ENCODE assay signal across 10 mouse cellular contexts in the genomic region with DNA sequence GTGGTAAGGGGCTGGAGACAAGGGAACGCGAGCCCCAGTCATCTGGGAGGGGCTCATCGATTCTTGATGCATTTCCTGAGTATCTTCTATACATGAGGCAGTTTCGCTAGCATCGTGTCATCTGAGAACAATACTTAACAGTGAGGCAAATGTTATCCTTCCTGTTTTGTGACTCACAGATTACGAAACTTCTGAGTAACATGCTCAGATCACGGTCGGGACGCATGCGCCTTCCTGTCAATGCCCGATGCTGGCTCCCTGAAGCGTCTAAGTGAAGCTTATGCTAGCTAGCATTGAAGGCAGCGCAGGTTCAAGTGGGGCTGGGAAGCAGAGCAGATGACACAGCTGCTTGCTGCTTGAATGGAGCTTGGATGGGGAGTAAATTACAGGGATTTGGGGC. TPM values are rescaled to one million over a fixed set of nuclear protein-coding genes. Genes with fewer than 3 reads are reported as not detected.
DNase-seq lines count a peak whose midpoint lies in the region; ATAC-seq and TF ChIP-seq lines count a peak whose summit lies in the region.
"Had no signal": no experiment of that assay in that cellular context is flagged by ENCODE, and none has a peak within 500 bp of the region (broad histone marks: within the 10 kb centered on the region; RNA-seq: fewer than 3 reads in every experiment).

No protein-coding gene starts in this region.

- H3K9ac ChIP-seq in liver, postnatal 0 days (replicated peaks): no peak overlapping the region
- no peak overlapping the region for H3K9ac ChIP-seq in midbrain, embryonic 15.5 days
- H3K9ac ChIP-seq: embryonic facial prominence, embryonic 12.5 days had no signal

- TF ChIP-seq CTCF in liver, postnatal 0 days (IDR thresholded peaks at IDR 0.05; ENCODE audit: low read depth): no peak

- H3K27ac ChIP-seq in liver, postnatal 0 days (ENCODE audit: low read depth): no peak overlapping the region
- H3K27ac ChIP-seq in midbrain, embryonic 15.5 days: no peak overlapping the region
- H3K27ac ChIP-seq: embryonic facial prominence, embryonic 12.5 days had no signal

- H3K27me3 ChIP-seq in liver, postnatal 0 days (ENCODE audit: insufficient read depth, low read length): no peaks in the 10 kb centered on the region
- no peaks in the 10 kb centered on the region for H3K27me3 ChIP-seq in splenic B cell, adult 2 months (ENCODE audit: control insufficient read depth, insufficient read depth, low read length, poor library complexity, severe bottlenecking)
- H3K27me3 ChIP-seq in midbrain, embryonic 15.5 days (replicated peaks): no peaks in the 10 kb centered on the region
- H3K27me3 ChIP-seq: embryonic facial prominence, embryonic 12.5 days had no signal

- H3K9me3 ChIP-seq in liver, postnatal 0 days (ENCODE audit: low read length): no peaks in the 10 kb centered on the region
- no peaks in the 10 kb centered on the region for H3K9me3 ChIP-seq in midbrain, embryonic 15.5 days
- H3K9me3 ChIP-seq: embryonic facial prominence, embryonic 12.5 days had no signal

- no peak for TF ChIP-seq EP300 in liver, postnatal 0 days (IDR thresholded peaks at IDR 0.05; ENCODE audit: low read depth)

- ATAC-seq in liver, postnatal 0 days: peak; percentile 74
- no peak for ATAC-seq in midbrain, embryonic 15.5 days (replicated peaks)
- ATAC-seq in cerebellum, adult (ENCODE audit: insufficient number of reproducible peaks, low FRiP score, low TSS enrichment): no peak

- peak; percentile 74 for DNase-seq in 3134 (ENCODE audit: extremely low read depth, insufficient read length, low spot score)
- DNase-seq in CD4-positive, CD25-positive, alpha-beta regulatory T cell, adult 2 months (ENCODE audit: low read depth, low spot score): peak; percentile 89
- DNase-seq in fat pad, adult 2 months (ENCODE audit: extremely low read depth, low read depth, low spot score): peak; percentile 25
- DNase-seq in liver, postnatal 0 days: peak; percentile 71
- peak; percentile 83 for DNase-seq in splenic B cell, adult 2 months (ENCODE audit: low read depth, low spot score)
- no peak for DNase-seq in cerebellum, adult 8-10 months

- H3K4me1 ChIP-seq in liver, postnatal 0 days (ENCODE audit: insufficient read depth): peaks cover 12% of the 10 kb centered on the region
- no peaks in the 10 kb centered on the region for H3K4me1 ChIP-seq in midbrain, embryonic 15.5 days
- H3K4me1 ChIP-seq: embryonic facial prominence, embryonic 12.5 days had no signal

- peak overlapping the region; percentile 27; the same call in 1 of the 2 replicates for H3K4me2 ChIP-seq in liver, postnatal 0 days (ENCODE audit: low read depth, low read length)
- H3K4me2 ChIP-seq in midbrain, embryonic 15.5 days: no peak overlapping the region
- H3K4me2 ChIP-seq: embryonic facial prominence, embryonic 12.5 days had no signal

- no peaks in the 10 kb centered on the region for H3K36me3 ChIP-seq in liver, postnatal 0 days (replicated peaks; ENCODE audit: insufficient read depth, low read length)
- H3K36me3 ChIP-seq in splenic B cell, adult 2 months (ENCODE audit: control insufficient read depth, insufficient read depth, low read length, poor library complexity, severe bottlenecking): no peaks in the 10 kb centered on the region
- H3K36me3 ChIP-seq in midbrain, embryonic 15.5 days (replicated peaks): no peaks in the 10 kb centered on the region
- H3K36me3 ChIP-seq: embryonic facial prominence, embryonic 12.5 days had no signal

- no peak overlapping the region for H3K4me3 ChIP-seq in liver, postnatal 0 days (ENCODE audit: low read depth, low read length)
- H3K4me3 ChIP-seq in midbrain, embryonic 15.5 days: no peak overlapping the region
- H3K4me3 ChIP-seq: embryonic facial prominence, embryonic 12.5 days had no signal

- whole genome bisulfite sequencing in liver, postnatal 0 days (ENCODE audit: insufficient replicate concordance): 21% methylated on average over 13 of the region's 13 CpGs
- 74% methylated on average over 13 of the region's 13 CpGs for WGBS in midbrain, embryonic 15.5 days

RNA-seq across cellular contexts. Expression of a gene that starts 35.8 kb away (rescaled TPM):
- 5.6 and 6.0 TPM in 2 replicates for polyA plus RNA-seq in liver, postnatal 0 days (2015; fragmentation: Nextera tagmentation; extraction: Ambion mirVana)
- polyA plus RNA-seq in midbrain, embryonic 15.5 days (2015; fragmentation: Nextera tagmentation; extraction: Ambion mirVana): 41.0 and 42.3 TPM in 2 replicates

RNA-seq across cellular contexts. Expression of a gene that starts 42.5 kb away (rescaled TPM):
- polyA plus RNA-seq in liver, postnatal 0 days (2015; fragmentation: Nextera tagmentation; extraction: Ambion mirVana): 108 and 117 TPM in 2 replicates
- polyA plus RNA-seq in midbrain, embryonic 15.5 days (2015; fragmentation: Nextera tagmentation; extraction: Ambion mirVana): not detected in 2 replicates
- polyA plus RNA-seq: embryonic facial prominence, embryonic 12.5 days; neural tube, embryonic 11.5 days had no signal

Comparison
In these comparisons a context has a peak if more than half of its experiments do, and no peak if none do; other contexts are left out.
1. RNA of a gene that starts 42.5 kb away (polyA plus RNA-seq): 108 to 117 TPM in liver, postnatal 0 days; not detected in midbrain, embryonic 15.5 days; every median in the first group is over 10 times any median in the second.